In genomic region chr7:28268042-28268531, GRCm38 (mm10) we compare ENCODE assay signal across 8 mouse cellular contexts. TPM values are rescaled to one million over a fixed set of nuclear protein-coding genes. Genes with fewer than 3 reads are reported as not detected.
A peak's percentile ranks its signal among the peaks of the same experiment; 100 is the strongest.
DNase-seq lines count a peak whose midpoint lies in the region; ATAC-seq and TF ChIP-seq lines count a peak whose summit lies in the region.

No protein-coding gene starts in this region.

- 0 out of 2 replicates have a peak overlapping the region, but pooled peaks have one; percentile 21 for H3K27ac ChIP-seq in bone marrow macrophage, adult 2 months (ENCODE audit: insufficient read depth, low read depth, low read length)
- H3K27ac ChIP-seq in forebrain, embryonic 11.5 days (ENCODE audit: low read depth, low read length) = peak overlapping the region; percentile 68
- H3K27ac ChIP-seq in heart, postnatal 0 days (ENCODE audit: low read depth) = peak overlapping the region; percentile 88
- H3K27ac ChIP-seq in liver, embryonic 16.5 days (ENCODE audit: low read length) = no peak overlapping the region
- peak overlapping the region; percentile 91 for H3K27ac ChIP-seq in neural tube, embryonic 14.5 days (ENCODE audit: low read depth, low read length)

- under 1% methylated on average over 46 of the region's 62 CpGs for WGBS in forebrain, embryonic 11.5 days
- WGBS in heart, postnatal 0 days = 0% methylated on average over 42 of the region's 62 CpGs
- WGBS in liver, embryonic 16.5 days (ENCODE audit: insufficient replicate concordance) = under 1% methylated on average over 51 of the region's 62 CpGs
- under 1% methylated on average over 35 of the region's 62 CpGs for WGBS in neural tube, embryonic 14.5 days

- H3K36me3 ChIP-seq in C2C12 (ENCODE audit: control insufficient read depth, insufficient read depth) = no peaks in the 10 kb centered on the region
- peaks cover 2% of the 10 kb centered on the region; the same call in 1 of the 2 replicates for H3K36me3 ChIP-seq in forebrain, embryonic 11.5 days (ENCODE audit: control insufficient read depth, insufficient read depth, low read length)
- H3K36me3 ChIP-seq in heart, postnatal 0 days (replicated peaks; ENCODE audit: control insufficient read depth, insufficient read depth, low read length) = 0 out of 2 replicates have a peak, but pooled peaks cover 4% of the 10 kb centered on the region
- no peaks in the 10 kb centered on the region for H3K36me3 ChIP-seq in liver, embryonic 16.5 days (ENCODE audit: control insufficient read depth, insufficient read depth)
- H3K36me3 ChIP-seq in neural tube, embryonic 14.5 days (ENCODE audit: control insufficient read depth, insufficient read depth, low read length) = peaks cover 2% of the 10 kb centered on the region; the same call in 1 of the 2 replicates

- TF ChIP-seq EP300 in heart, postnatal 0 days (IDR thresholded peaks at IDR 0.05; ENCODE audit: low read depth) = no peak

- no peaks in the 10 kb centered on the region for H3K27me3 ChIP-seq in C2C12 (ENCODE audit: control insufficient read depth, insufficient read depth, insufficient read length)
- H3K27me3 ChIP-seq in forebrain, embryonic 11.5 days (ENCODE audit: control insufficient read depth, insufficient read depth, low read length) = no peaks in the 10 kb centered on the region
- H3K27me3 ChIP-seq in heart, postnatal 0 days (ENCODE audit: control insufficient read depth, insufficient read depth, low read length) = no peaks in the 10 kb centered on the region
- H3K27me3 ChIP-seq in liver, embryonic 16.5 days (ENCODE audit: control insufficient read depth, insufficient read depth, low read depth, low read length) = peaks cover 24% of the 10 kb centered on the region
- H3K27me3 ChIP-seq in neural tube, embryonic 14.5 days (ENCODE audit: control insufficient read depth, insufficient read depth, low read length) = no peaks in the 10 kb centered on the region

- H3K79me2 ChIP-seq in C2C12 (ENCODE audit: control insufficient read depth, insufficient read depth) = no peaks in the 10 kb centered on the region

- no peak for TF ChIP-seq POLR2A in bone marrow macrophage, adult 2 months (IDR thresholded peaks at IDR 0.05; ENCODE audit: borderline replicate concordance, low read depth, low read length)

- peaks cover 2% of the 10 kb centered on the region; the same call in 1 of the 2 replicates for H3K4me1 ChIP-seq in bone marrow macrophage, adult 2 months (ENCODE audit: control insufficient read depth, insufficient read depth, low read length)
- 0 out of 2 replicates have a peak, but pooled peaks cover 2% of the 10 kb centered on the region for H3K4me1 ChIP-seq in forebrain, embryonic 11.5 days (replicated peaks; ENCODE audit: control insufficient read depth, insufficient read depth, low read length)
- H3K4me1 ChIP-seq in heart, postnatal 0 days (ENCODE audit: control insufficient read depth, insufficient read depth) = peaks cover 6% of the 10 kb centered on the region; the same call in 1 of the 2 replicates
- peaks cover 7% of the 10 kb centered on the region for H3K4me1 ChIP-seq in liver, embryonic 16.5 days (ENCODE audit: control insufficient read depth, low read depth, low read length)
- H3K4me1 ChIP-seq in neural tube, embryonic 14.5 days (ENCODE audit: control insufficient read depth, insufficient read depth, low read length) = no peaks in the 10 kb centered on the region

- peak; percentile 81 for DNase-seq in forebrain, embryonic 11.5 days (ENCODE audit: low spot score)
- peak; percentile 13 for DNase-seq in heart, postnatal 0 days (ENCODE audit: low spot score)
- DNase-seq in kidney, postnatal 14 days = peak; percentile 70
- peak; percentile 47 for DNase-seq in thymus, postnatal 25 days

- no peak for TF ChIP-seq CTCF in C2C12 (IDR thresholded peaks at IDR 0.05; ENCODE audit: control insufficient read depth, insufficient read depth, insufficient read length)
- TF ChIP-seq CTCF in bone marrow macrophage, adult 2 months (IDR thresholded peaks at IDR 0.05; ENCODE audit: low read depth, low read length) = no peak
- no peak for TF ChIP-seq CTCF in heart, postnatal 0 days (IDR thresholded peaks at IDR 0.05; ENCODE audit: low read depth)

- peak; percentile 77 for ATAC-seq in forebrain, embryonic 11.5 days (replicated peaks; ENCODE audit: low FRiP score)
- peak; percentile 75 for ATAC-seq in heart, postnatal 0 days (ENCODE audit: insufficient read depth, low read depth)
- ATAC-seq in liver, embryonic 16.5 days (ENCODE audit: low read depth) = peak; percentile 39
- peak; percentile 73 for ATAC-seq in neural tube, embryonic 14.5 days (ENCODE audit: low read depth)

- peak overlapping the region; percentile 26 for H3K4me3 ChIP-seq in C2C12 (ENCODE audit: insufficient read depth, poor library complexity, severe bottlenecking)
- H3K4me3 ChIP-seq in bone marrow macrophage, adult 2 months (ENCODE audit: insufficient read depth, low read length) = peak overlapping the region; percentile 73
- H3K4me3 ChIP-seq in forebrain, embryonic 11.5 days (ENCODE audit: low read depth, low read length) = peak overlapping the region; percentile 96
- H3K4me3 ChIP-seq in heart, postnatal 0 days (ENCODE audit: low read depth, low read length) = peak overlapping the region; percentile 90
- peak overlapping the region; percentile 59 for H3K4me3 ChIP-seq in liver, embryonic 16.5 days (ENCODE audit: low read depth, low read length)
- peak overlapping the region; percentile 90 for H3K4me3 ChIP-seq in neural tube, embryonic 14.5 days (ENCODE audit: low read depth, low read length)

- H3K4me2 ChIP-seq in forebrain, embryonic 11.5 days (ENCODE audit: low read depth, low read length, severe bottlenecking) = peak overlapping the region; percentile 72
- peak overlapping the region; percentile 92 for H3K4me2 ChIP-seq in heart, postnatal 0 days (ENCODE audit: low read depth, low read length)
- H3K4me2 ChIP-seq in liver, embryonic 16.5 days (ENCODE audit: low read depth, low read length) = peak overlapping the region; percentile 56
- peak overlapping the region; percentile 80 for H3K4me2 ChIP-seq in neural tube, embryonic 14.5 days (ENCODE audit: low read depth, low read length)

- H3K9ac ChIP-seq in forebrain, embryonic 11.5 days (ENCODE audit: low read length) = peak overlapping the region; percentile 99
- H3K9ac ChIP-seq in heart, postnatal 0 days (replicated peaks; ENCODE audit: low read depth, low read length) = peak overlapping the region; percentile 95
- peak overlapping the region; percentile 62 for H3K9ac ChIP-seq in liver, embryonic 16.5 days (ENCODE audit: low read depth, low read length)
- peak overlapping the region; percentile 99 for H3K9ac ChIP-seq in neural tube, embryonic 14.5 days (replicated peaks; ENCODE audit: low read depth, low read length)

- H3K9me3 ChIP-seq in forebrain, embryonic 11.5 days (ENCODE audit: control insufficient read depth, low read length) = no peaks in the 10 kb centered on the region; the same call in 1 of the 2 replicates
- H3K9me3 ChIP-seq in heart, postnatal 0 days (replicated peaks; ENCODE audit: control insufficient read depth, low read length) = no peaks in the 10 kb centered on the region
- H3K9me3 ChIP-seq in liver, embryonic 16.5 days (replicated peaks; ENCODE audit: control insufficient read depth, low read length) = no peaks in the 10 kb centered on the region
- H3K9me3 ChIP-seq in neural tube, embryonic 14.5 days (ENCODE audit: control insufficient read depth, low read length) = no peaks in the 10 kb centered on the region

- no peak overlapping the region for H3ac ChIP-seq in C2C12 (ENCODE audit: control insufficient read depth, insufficient read length, low read depth)

- no peaks in the 10 kb centered on the region for H3K79me3 ChIP-seq in C2C12 (ENCODE audit: low read depth)

RNA-seq across cellular contexts. Expression of gene Eid2, which starts 0.4 kb away (rescaled TPM):
- polyA plus RNA-seq in C2C12 (2012; fragmentation: generic; extraction: Trizol) = 6.9 TPM
- polyA plus RNA-seq in bone marrow macrophage, adult 2 months (2012; ENCODE audit: insufficient read depth, insufficient read length, missing spikeins) = 1.6 and 2.5 TPM in 2 replicates
- 12.6 and 16.1 TPM in 2 replicates for polyA plus RNA-seq in forebrain, embryonic 11.5 days (2014; fragmentation: Nextera tagmentation; extraction: Ambion mirVana)
- total RNA-seq in heart, postnatal 0 days (2014; rRNA removed; ENCODE audit: low replicate concordance) = 6.5 and 18.2 TPM in 2 replicates
- polyA plus RNA-seq in heart, postnatal 0 days (2015; fragmentation: Nextera tagmentation; extraction: Ambion mirVana) = 1.4 and 1.6 TPM in 2 replicates
- 0.15 and 0.29 TPM in 2 replicates for polyA plus RNA-seq in liver, embryonic 16.5 days (2015; fragmentation: Nextera tagmentation; extraction: Ambion mirVana)
- 7.8 and 7.9 TPM in 2 replicates for polyA plus RNA-seq in neural tube, embryonic 14.5 days (2014; fragmentation: Nextera tagmentation; extraction: Ambion mirVana)

RNA-seq across cellular contexts. Expression of gene Eid2b, which starts 9.5 kb away (rescaled TPM):
- 4.3 TPM for polyA plus RNA-seq in C2C12 (2012; fragmentation: generic; extraction: Trizol)
- polyA plus RNA-seq in bone marrow macrophage, adult 2 months (2012; ENCODE audit: insufficient read depth, insufficient read length, missing spikeins) = 4.3 and 4.6 TPM in 2 replicates
- polyA plus RNA-seq in forebrain, embryonic 11.5 days (2014; fragmentation: Nextera tagmentation; extraction: Ambion mirVana) = 15.4 and 17.3 TPM in 2 replicates
- 4.4 and 13.0 TPM in 2 replicates for total RNA-seq in heart, postnatal 0 days (2014; rRNA removed; ENCODE audit: low replicate concordance)
- 9.1 and 9.7 TPM in 2 replicates for polyA plus RNA-seq in heart, postnatal 0 days (2015; fragmentation: Nextera tagmentation; extraction: Ambion mirVana)
- polyA plus RNA-seq in liver, embryonic 16.5 days (2015; fragmentation: Nextera tagmentation; extraction: Ambion mirVana) = 1.3 and 1.6 TPM in 2 replicates
- 33.5 and 33.9 TPM in 2 replicates for polyA plus RNA-seq in neural tube, embryonic 14.5 days (2014; fragmentation: Nextera tagmentation; extraction: Ambion mirVana)

RNA-seq across cellular contexts. Expression of gene Selenov, which starts 22.9 kb away (rescaled TPM):
- polyA plus RNA-seq in C2C12 (2012; fragmentation: generic; extraction: Trizol) = not detected
- not detected in 2 replicates for polyA plus RNA-seq in bone marrow macrophage, adult 2 months (2012; ENCODE audit: insufficient read depth, insufficient read length, missing spikeins)
- polyA plus RNA-seq in forebrain, embryonic 11.5 days (2014; fragmentation: Nextera tagmentation; extraction: Ambion mirVana) = 0.24 TPM in 1 of 2 replicates, not detected in the other
- not detected in 2 replicates for total RNA-seq in heart, postnatal 0 days (2014; rRNA removed; ENCODE audit: low replicate concordance)
- not detected in 2 replicates for polyA plus RNA-seq in heart, postnatal 0 days (2015; fragmentation: Nextera tagmentation; extraction: Ambion mirVana)
- not detected in 2 replicates for polyA plus RNA-seq in liver, embryonic 16.5 days (2015; fragmentation: Nextera tagmentation; extraction: Ambion mirVana)
- 0.70 and 1.5 TPM in 2 replicates for polyA plus RNA-seq in neural tube, embryonic 14.5 days (2014; fragmentation: Nextera tagmentation; extraction: Ambion mirVana)

RNA-seq across cellular contexts. Expression of gene Dll3, which starts 34.0 kb away (rescaled TPM):
- polyA plus RNA-seq in C2C12 (2012; fragmentation: generic; extraction: Trizol) = 0.06 TPM
- polyA plus RNA-seq in bone marrow macrophage, adult 2 months (2012; ENCODE audit: insufficient read depth, insufficient read length, missing spikeins) = not detected in 2 replicates
- polyA plus RNA-seq in forebrain, embryonic 11.5 days (2014; fragmentation: Nextera tagmentation; extraction: Ambion mirVana) = 43.6 and 50.5 TPM in 2 replicates
- total RNA-seq in heart, postnatal 0 days (2014; rRNA removed; ENCODE audit: low replicate concordance) = not detected in 2 replicates
- not detected in 2 replicates for polyA plus RNA-seq in heart, postnatal 0 days (2015; fragmentation: Nextera tagmentation; extraction: Ambion mirVana)
- polyA plus RNA-seq in liver, embryonic 16.5 days (2015; fragmentation: Nextera tagmentation; extraction: Ambion mirVana) = not detected in 2 replicates
- 21.2 and 21.8 TPM in 2 replicates for polyA plus RNA-seq in neural tube, embryonic 14.5 days (2014; fragmentation: Nextera tagmentation; extraction: Ambion mirVana)

RNA-seq across cellular contexts. Expression of gene Timm50, which starts 43.8 kb away (rescaled TPM):
- polyA plus RNA-seq in C2C12 (2012; fragmentation: generic; extraction: Trizol) = 130 TPM
- 28.3 and 31.6 TPM in 2 replicates for polyA plus RNA-seq in bone marrow macrophage, adult 2 months (2012; ENCODE audit: insufficient read depth, insufficient read length, missing spikeins)
- polyA plus RNA-seq in forebrain, embryonic 11.5 days (2014; fragmentation: Nextera tagmentation; extraction: Ambion mirVana) = 222 and 235 TPM in 2 replicates
- total RNA-seq in heart, postnatal 0 days (2014; rRNA removed; ENCODE audit: low replicate concordance) = 60.6 and 69.9 TPM in 2 replicates
- 90.1 and 90.6 TPM in 2 replicates for polyA plus RNA-seq in heart, postnatal 0 days (2015; fragmentation: Nextera tagmentation; extraction: Ambion mirVana)
- polyA plus RNA-seq in liver, embryonic 16.5 days (2015; fragmentation: Nextera tagmentation; extraction: Ambion mirVana) = 66.1 and 67.9 TPM in 2 replicates
- polyA plus RNA-seq in neural tube, embryonic 14.5 days (2014; fragmentation: Nextera tagmentation; extraction: Ambion mirVana) = 132 and 139 TPM in 2 replicates

Comparison
In these comparisons a context has a peak if more than half of its experiments do, and no peak if none do; other contexts are left out.
1. H3K4me3 ChIP-seq: peak in every context shown above with its lines; median percentile 96 in forebrain, embryonic 11.5 days; 90 in heart, postnatal 0 days; 90 in neural tube, embryonic 14.5 days; 73 in bone marrow macrophage, adult 2 months; 59 in liver, embryonic 16.5 days; 26 in C2C12.
2. DNase-seq: peak in every context shown above with its lines; median percentile 81 in forebrain, embryonic 11.5 days; 70 in kidney, postnatal 14 days; 47 in thymus, postnatal 25 days; 13 in heart, postnatal 0 days.